Mouse (Mus musculus) embryonic fibroblast, embryonic 13.5 days (primary cell): ENCODE measurements around the gene Pkn3. TPM values are rescaled to one million over a fixed set of nuclear protein-coding genes. Genes with fewer than 3 reads are reported as not detected.

ENCODE experiments used
- H3K27ac ChIP-seq: 2 replicates; pipeline ENCODE4 v1.5.1; 2012; ENCODE audit warnings: low read length, control low read depth, inconsistent platforms; ENCODE audit not compliant: insufficient read depth
- H3K4me1 ChIP-seq: 2 replicates; pipeline ENCODE4 v1.6.1; 2011; ENCODE audit warnings: low read length; ENCODE audit not compliant: control insufficient read depth, insufficient read depth
- H3K4me3 ChIP-seq: 2 replicates; pipeline ENCODE4 v1.5.1; 2011; ENCODE audit warnings: mild to moderate bottlenecking, control low read depth, low read length; ENCODE audit not compliant: insufficient read depth
- CTCF ChIP-seq: IDR thresholded peaks from 2 replicates; pipeline ENCODE4 v1.5.1; 2011; ENCODE audit warnings: mild to moderate bottlenecking, control low read depth, low read length, moderate library complexity, borderline replicate concordance; ENCODE audit not compliant: insufficient read depth
- POLR2A ChIP-seq: IDR thresholded peaks from 2 replicates; pipeline ENCODE4 v1.6.1; 2011; ENCODE audit warnings: low read depth, mild to moderate bottlenecking, control low read depth, low read length, moderate library complexity
- polyA plus RNA-seq: library from polyadenylated mRNA; stranded (reverse); fragments of >200 nt; gene quantifications from 2 replicates; pipeline ENCODE4 v1.2.4, GENCODE M21; 2011; ENCODE audit warnings: low read depth; ENCODE audit not compliant: missing spikeins, insufficient read length

Pkn3 gene
- 6.5 and 8.2 TPM in 2 replicates for polyA plus RNA-seq

- H3K4me3 ChIP-seq: peak within 1 kb of the TSS; percentile 66
- peak; percentile 69 for TF ChIP-seq POLR2A
- TF ChIP-seq CTCF: peak; percentile 93
- 0 out of 2 replicates have a peak, but pooled peaks cover 5% of the 10 kb centered on the region for H3K4me1 ChIP-seq
- peak within 1 kb of the TSS; percentile 72 for H3K27ac ChIP-seq
Measured at GRCm38 (mm10) chr2:30077502-30078348, at the start of gene Pkn3. Gene Pkn3 (plus strand): TSS chr2:30077684.

- TF ChIP-seq CTCF (no peak), POLR2A (no peak)
- H3K4me1 ChIP-seq: no peaks in the 10 kb centered on the region
- no peak overlapping the region for H3K27ac ChIP-seq
- no peak overlapping the region for H3K4me3 ChIP-seq
Measured at GRCm38 (mm10) chr2:30032244-30032846, 45.1 kb upstream of the Pkn3 start.

GRCm38 (mm10) chr2:30032957-30033356 lies 44.5 kb upstream of the Pkn3 start:
- TF ChIP-seq CTCF (no peak), POLR2A (no peak)
- Histone ChIP-seq H3K4me1 (no peaks in the 10 kb centered on the region), H3K27ac (no peak overlapping the region)

GRCm38 (mm10) chr2:30037762-30038161 lies 39.7 kb upstream of the Pkn3 start:
- TF ChIP-seq CTCF (no peak), POLR2A (no peak)
- H3K27ac ChIP-seq: no peak overlapping the region
- H3K4me3 ChIP-seq: no peak overlapping the region
- no peaks in the 10 kb centered on the region for H3K4me1 ChIP-seq

More at GRCm38 (mm10) chr2:30032957-30033356, 44.5 kb upstream of the Pkn3 start:
- no peak overlapping the region for H3K4me3 ChIP-seq

GRCm38 (mm10) chr2:30038370-30038769 lies 39.1 kb upstream of the Pkn3 start:
- no peaks in the 10 kb centered on the region for H3K4me1 ChIP-seq
- TF ChIP-seq CTCF (no peak), POLR2A (no peak)
- H3K4me3 ChIP-seq: no peak overlapping the region
- H3K27ac ChIP-seq: no peak overlapping the region

GRCm38 (mm10) chr2:30039687-30040086 lies 37.8 kb upstream of the Pkn3 start:
- TF ChIP-seq CTCF (no peak), POLR2A (no peak)
- Histone ChIP-seq H3K4me1 (no peaks in the 10 kb centered on the region), H3K4me3 (no peak overlapping the region), H3K27ac (no peak overlapping the region)

- TF ChIP-seq POLR2A (no peak), CTCF (peak; percentile 94)
- Histone ChIP-seq H3K4me1 (no peaks in the 10 kb centered on the region), H3K27ac (no peak overlapping the region), H3K4me3 (no peak overlapping the region)
Measured at GRCm38 (mm10) chr2:30042445-30042844, 35.0 kb upstream of the Pkn3 start.

- H3K27ac ChIP-seq: no peak overlapping the region
- H3K4me3 ChIP-seq: no peak overlapping the region
- no peaks in the 10 kb centered on the region for H3K4me1 ChIP-seq
- TF ChIP-seq CTCF (no peak), POLR2A (no peak)
Measured at GRCm38 (mm10) chr2:30044550-30044949, 32.9 kb upstream of the Pkn3 start.

GRCm38 (mm10) chr2:30047127-30047526 lies 30.4 kb upstream of the Pkn3 start:
- no peak for TF ChIP-seq POLR2A
- TF ChIP-seq CTCF: no peak
- Histone ChIP-seq H3K27ac (no peak overlapping the region), H3K4me3 (no peak overlapping the region), H3K4me1 (no peaks in the 10 kb centered on the region)

- Histone ChIP-seq H3K27ac (no peak overlapping the region), H3K4me3 (peak overlapping the region; percentile 59), H3K4me1 (peaks cover 3% of the 10 kb centered on the region; the same call in 1 of the 2 replicates)
- TF ChIP-seq POLR2A (no peak), CTCF (no peak)
Measured at GRCm38 (mm10) chr2:30048101-30048501, 29.4 kb upstream of the Pkn3 start.
